Comparison of ENCODE assay signal across 14 mouse cellular contexts in the genomic region with DNA sequence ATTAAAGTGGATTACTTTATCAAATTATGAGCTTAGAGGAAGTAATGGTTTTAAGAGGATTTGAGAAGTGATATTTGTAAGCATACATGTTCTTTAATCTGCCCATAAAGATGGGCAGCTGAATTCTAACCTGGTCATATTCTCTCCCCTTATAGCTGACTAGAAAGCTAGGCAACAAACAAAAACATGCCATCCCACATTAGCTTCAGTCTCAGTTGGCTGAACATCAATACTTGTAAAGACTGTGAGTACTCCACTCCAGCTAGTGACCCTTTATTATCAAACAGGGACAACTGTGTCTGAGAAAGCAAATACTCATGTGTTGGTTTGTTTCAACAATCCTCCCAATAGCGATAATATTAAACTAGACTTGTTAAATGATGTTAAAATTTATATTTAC.
DNase-seq lines count a peak whose midpoint lies in the region.
"Had no signal": no experiment of that assay in that cellular context is flagged by ENCODE, and none has a peak within 500 bp of the region (broad histone marks: within the 10 kb centered on the region; RNA-seq: fewer than 3 reads in every experiment).

No protein-coding gene starts in this region.

- peak; percentile 67 for DNase-seq in retina, embryonic 14.5 days (ENCODE audit: low spot score)
- peak; percentile 79 for DNase-seq in retina, postnatal 1 day
- DNase-seq in layer of hippocampus, postnatal 36 days = no peak
- DNase-seq in heart, adult 18-20 months = no peak
- DNase-seq: adrenal gland, adult 2 months; adrenal gland, adult 8-10 months; adrenal gland, postnatal 10 days; adrenal gland, postnatal 14 days; adrenal gland, postnatal 25 days; adrenal gland, postnatal 36 days; B cell, adult 2 months; cerebellum, adult 11 months; cerebellum, adult 11-12 months; cerebellum, adult 18-20 months had no signal

Comparison
In these comparisons a context has a peak if more than half of its experiments do, and no peak if none do; other contexts are left out.
1. DNase-seq: peak in retina, embryonic 14.5 days (single experiment) and retina, postnatal 1 day (single experiment); none in layer of hippocampus, postnatal 36 days (0 of 2) and heart, adult 18-20 months (0 of 2).